Mouse (Mus musculus) testis, postnatal 10 days (tissue): ENCODE results near the gene Vps25.

Source experiments
- DNase-seq: peaks from one replicate; pipeline ENCODE4 v3.0.0; 2021; ENCODE audit warnings: low spot score

The Vps25 gene

DNA sequence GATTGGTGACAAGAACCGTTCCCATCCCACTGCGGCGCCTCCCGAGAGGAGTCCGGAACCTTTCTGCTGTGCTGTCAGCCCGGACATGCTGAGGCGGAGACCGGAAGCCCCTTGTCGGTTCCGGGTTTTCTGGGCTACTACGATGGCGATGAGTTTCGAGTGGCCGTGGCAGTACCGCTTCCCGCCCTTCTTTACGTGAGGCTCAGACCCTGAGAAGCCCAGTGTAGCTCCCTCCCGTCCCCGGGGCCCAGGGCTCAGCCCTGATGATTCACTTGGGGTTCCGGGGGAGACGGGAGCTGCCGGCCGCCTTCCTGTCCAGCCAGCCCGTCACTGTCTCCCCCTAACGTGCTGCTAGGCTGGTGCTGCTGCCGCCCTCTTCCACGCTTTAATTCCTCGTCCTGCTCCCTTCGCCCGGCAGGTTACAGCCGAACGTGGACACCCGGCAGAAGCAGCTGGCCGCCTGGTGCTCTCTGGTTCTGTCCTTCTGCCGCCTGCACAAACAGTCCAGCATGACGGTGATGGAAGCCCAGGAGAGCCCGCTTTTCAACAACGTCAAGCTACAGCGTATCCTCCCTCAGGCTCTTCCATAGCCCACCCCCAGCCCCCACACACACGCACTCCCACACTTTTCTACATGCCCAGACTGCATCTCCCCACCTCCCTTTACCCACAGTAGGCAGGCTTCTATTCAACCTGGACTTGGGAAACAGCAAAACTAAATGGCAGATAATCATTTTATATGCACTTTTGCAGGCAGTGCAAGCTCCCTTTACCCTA lies at the start of gene Vps25:
Vps25 (plus strand) TSS at position 95 of the 777 bp plus-strand sequence.
- DNase-seq: peak; percentile 87

DNA sequence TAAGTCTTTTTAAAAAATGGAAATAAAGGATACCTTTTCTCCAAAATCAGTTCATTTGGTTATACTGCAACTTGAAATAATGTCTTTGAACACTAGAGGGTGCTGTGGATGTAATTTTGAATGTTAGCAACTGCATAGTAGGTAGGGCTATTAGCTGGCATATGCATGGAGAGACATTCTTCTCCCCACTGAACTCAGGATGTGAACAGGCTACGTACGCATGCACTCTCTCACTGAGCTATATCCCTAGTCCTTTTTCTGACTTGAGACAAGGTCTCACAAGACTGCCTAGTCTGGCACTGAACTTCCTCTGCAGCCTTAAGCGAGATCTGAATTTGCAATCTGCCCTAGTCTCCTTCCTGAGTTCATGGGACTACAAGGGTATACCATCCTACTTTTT lies 41.5 kb upstream of the Vps25 start:
- no peak for DNase-seq

DNA sequence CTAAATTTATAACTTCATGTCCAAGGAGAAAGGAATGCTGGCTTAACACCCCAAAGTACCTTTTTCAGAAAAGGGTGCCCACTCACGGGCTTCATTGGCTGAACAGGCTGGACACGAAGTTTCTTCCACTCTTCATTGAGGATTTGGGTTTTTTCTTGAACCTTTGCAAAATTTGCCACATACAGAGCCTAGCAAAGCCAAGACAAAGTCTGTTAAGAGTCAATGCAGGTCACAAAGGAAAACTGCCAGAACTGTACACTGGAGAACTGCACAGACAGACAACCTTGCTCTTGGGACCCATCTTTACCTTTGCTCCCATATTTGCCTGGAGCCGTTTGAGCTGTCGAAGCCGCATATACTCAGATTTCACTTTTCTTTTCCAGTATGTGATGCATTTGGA lies 36.6 kb upstream of the Vps25 start:
- no peak for DNase-seq

DNA sequence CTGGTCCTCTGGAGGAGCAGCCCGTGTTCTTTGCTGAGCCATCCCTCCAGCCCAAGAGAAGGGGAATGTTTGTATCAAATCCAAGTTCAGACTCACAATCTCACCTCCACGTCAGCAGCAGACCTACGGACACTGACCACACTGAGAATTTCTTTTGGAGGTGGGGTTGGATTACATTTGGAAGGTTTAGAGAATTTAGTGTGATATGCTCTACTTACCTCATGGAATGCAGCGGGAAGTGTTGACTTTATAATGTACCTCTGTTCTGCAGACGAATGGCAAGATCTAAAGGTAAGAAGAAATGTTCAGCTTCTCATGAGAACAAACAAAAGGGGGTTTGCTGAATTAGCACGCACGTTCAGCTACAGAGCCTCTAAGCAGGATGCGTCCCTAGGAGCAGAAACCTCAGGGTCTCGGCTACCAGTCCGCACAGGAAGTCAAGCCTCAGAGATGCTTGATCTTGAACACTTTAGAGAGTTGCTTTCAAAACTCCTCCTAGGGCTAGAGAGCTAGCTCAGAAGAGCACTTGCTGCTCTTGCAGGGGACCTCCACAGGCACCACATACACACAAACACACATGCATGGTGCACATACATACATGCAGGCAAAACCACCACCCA lies 35.0 kb upstream of the Vps25 start:
- no peak for DNase-seq

DNA sequence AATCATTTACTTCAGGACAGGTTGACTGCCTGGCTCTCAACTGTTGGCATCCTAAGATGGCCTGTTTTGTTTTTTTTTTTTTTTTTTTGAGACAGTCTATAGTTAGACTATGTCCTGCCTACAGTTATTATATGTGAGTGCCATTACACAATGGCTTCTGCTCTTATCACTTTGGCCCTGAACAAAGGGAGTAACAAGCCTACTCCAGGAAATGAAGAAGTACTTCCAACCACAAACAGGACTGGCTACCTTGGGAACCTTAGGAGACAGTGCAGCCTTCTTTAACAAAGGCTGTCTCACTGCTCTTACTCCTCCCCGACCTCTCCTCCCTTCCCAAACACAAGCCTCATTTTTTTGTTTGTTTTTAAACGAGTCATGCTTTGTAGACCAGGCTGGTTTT lies 32.7 kb upstream of the Vps25 start:
- no peak for DNase-seq

DNA sequence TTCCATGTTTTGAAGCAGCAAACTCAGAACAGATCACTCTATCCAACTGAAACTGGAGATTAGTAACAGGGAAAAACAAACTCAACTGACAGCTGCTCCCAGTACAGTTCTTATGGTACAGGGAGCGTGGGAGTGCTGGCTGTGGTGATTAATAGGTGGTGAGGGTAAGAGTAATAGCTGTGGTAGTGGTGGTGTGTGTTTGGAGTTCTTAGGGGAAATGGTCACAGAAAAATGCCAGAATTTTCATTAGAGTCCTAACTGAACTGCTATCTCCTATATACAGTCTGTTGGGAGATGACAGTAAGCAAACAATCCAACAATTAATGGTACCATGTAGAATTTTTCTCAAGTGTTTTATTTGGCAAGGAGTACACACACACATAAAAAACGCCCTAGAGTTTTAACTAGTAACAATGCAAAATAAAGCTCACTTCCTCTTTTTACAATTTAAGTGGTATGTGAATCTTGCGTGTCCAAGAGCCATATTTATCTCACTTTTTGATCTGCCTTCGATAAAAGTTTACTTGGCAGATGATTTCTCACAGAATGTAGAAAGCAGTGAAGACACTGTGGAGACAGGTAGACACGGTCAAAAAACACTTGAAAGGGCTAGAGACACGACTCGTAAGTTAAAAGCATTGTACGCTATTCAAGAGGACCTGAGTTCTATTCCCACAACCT lies 32.1 kb upstream of the Vps25 start:
- DNase-seq: no peak

DNA sequence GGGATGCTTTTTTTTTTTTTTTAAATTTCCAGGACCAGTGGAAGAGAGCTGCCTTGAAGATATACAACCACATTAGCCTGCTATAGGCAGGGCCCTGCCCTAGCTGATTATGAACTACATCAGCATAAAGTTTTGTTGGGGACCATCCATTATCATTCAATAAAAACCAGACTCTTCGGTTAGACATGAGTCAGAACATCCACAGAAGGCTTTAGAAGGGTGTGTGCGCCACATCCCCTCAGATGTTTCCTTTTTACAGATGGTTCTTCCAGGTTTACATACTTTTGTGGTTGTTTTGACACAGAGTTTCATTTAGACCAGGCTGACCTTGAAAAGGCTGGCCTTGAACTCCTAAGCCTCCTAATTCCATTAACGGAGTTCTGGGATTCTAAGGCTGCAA lies 29.2 kb upstream of the Vps25 start:
- no peak for DNase-seq

DNA sequence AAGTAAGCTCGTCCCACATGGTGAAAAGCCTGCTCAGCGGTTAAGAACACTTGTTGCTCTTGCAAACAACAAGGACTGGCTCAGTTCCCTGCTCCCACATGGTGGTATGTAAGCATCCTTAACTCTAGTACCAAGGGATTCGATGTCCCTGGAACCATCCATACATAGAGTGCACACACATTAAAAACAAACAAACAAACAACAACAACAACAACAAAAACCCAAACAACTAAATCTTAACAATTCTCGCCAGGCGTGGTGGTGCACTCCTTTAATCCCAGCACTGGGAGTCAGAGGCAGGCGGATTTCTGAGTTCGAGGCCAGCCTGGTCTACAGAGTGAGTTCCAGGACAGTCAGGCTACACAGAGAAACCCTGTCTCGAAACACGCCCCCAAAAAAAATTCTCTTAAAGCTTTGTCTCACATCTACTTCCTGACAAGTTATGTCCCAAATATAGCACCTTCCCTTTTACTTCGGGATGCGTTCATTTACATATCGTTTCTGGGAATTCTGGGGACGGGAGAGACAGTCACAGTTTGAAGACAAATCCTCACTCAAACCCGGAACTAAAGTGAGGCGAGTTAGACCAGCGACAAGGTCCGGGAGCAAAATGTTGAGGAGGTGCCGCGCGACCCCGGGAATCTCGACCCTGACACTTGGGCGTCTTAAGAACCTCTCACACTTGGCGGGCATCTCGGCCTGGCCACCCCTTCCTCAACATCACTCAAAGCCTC lies 28.0 kb upstream of the Vps25 start:
- DNase-seq: no peak

DNA sequence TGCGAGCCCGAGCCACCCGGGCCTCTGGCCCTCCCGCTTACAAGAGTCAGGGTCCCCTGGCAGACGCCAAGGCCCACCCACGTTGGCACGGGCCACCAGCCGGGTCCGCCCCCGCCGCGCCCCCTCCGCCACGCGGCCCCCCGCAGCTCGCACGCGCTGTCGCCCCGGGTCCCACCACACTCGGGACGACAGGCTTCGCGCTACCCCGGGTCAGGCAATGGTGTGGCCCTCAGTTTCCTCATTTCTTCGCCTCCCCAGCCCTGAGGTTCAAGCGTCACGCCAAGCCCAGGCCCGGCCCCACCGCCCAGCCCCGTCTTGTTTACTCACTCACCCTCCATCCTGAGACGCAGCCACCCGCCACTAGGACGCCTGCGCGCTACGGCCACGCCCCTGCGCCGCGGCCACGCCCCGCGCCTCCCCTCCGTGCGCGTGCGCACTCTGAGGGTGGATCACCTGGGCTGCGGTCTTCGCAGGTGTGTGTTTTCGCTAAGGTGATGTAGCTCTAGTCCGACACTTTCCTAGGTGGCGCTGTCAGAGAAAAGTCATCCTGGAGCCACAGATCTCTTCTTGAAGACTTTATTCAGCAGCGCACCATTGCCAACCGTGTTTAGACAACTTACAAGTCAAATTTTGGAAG lies 27.3 kb upstream of the Vps25 start, which contains the start of gene Ezh1:
Ezh1 (minus strand) TSS at position 399 of the 637 bp plus-strand sequence.
- peak; percentile 93 for DNase-seq

DNA sequence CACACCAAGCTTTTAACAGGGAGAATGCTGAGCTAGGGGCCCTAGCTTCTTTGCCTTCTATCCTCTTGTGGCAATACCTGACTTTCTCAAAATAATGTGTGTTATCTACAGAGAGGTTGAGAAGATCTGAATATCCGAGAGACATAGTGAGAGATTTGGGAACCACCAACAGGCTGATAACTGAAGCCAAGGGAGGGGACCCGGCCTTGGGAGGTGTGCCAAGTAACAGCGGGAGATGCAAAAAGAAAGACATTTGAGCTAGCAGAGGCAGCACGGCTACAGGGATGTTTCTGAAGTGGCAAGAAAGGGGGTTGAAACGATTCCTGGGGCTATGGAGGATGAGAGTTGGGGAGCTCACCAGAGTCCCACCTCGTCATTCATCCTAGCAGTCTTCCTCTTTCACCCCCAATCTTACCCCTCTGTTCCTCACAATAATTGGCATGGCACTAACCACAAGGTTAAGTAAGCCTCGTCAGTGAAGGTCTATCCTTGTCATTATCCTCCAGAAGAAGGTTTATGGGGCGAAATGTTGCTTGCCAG lies 24.1 kb upstream of the Vps25 start:
- DNase-seq: peak; percentile 81

DNA sequence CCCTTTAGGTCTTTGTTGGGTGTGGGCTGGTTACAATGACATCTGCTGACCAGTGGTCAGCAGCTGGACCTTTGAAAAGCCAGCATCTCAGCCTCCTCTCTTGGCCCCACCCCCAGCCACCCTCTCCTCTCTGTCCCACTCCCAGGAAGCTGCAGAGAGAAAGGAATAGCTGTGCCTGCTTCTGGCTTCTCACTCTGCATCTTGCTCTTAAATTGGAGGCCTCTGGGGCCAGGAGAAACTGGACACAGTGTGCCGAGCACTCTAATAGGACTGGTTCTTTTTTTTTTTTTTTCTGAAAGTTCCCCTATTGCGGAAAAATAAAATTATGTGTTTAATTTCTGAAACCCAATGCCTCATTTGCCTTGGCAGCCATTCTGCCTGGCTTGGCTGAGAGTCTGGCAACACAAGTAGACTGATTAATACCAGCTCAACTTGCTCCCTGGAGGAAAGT lies 23.4 kb upstream of the Vps25 start:
- DNase-seq: peak; percentile 79

DNA sequence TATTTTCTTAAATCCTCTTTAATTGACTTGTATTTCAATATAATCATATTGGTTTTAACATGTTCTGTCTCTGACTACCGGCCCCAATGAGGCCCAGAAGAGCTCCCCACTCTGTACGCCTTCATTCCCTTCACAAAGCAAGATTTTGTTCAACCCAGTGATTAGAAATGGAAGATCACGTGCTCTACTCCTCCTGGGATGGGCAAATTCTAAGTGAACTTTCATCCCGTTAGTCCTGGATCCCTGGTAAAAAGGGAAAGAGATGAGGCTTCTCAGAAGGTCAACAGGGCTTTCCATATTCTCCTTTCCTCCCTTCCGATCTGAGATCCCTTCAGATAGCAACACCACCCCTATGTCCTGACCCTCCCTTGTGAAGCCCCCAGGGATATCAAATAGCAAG lies 23.0 kb upstream of the Vps25 start:
- DNase-seq: no peak

DNA sequence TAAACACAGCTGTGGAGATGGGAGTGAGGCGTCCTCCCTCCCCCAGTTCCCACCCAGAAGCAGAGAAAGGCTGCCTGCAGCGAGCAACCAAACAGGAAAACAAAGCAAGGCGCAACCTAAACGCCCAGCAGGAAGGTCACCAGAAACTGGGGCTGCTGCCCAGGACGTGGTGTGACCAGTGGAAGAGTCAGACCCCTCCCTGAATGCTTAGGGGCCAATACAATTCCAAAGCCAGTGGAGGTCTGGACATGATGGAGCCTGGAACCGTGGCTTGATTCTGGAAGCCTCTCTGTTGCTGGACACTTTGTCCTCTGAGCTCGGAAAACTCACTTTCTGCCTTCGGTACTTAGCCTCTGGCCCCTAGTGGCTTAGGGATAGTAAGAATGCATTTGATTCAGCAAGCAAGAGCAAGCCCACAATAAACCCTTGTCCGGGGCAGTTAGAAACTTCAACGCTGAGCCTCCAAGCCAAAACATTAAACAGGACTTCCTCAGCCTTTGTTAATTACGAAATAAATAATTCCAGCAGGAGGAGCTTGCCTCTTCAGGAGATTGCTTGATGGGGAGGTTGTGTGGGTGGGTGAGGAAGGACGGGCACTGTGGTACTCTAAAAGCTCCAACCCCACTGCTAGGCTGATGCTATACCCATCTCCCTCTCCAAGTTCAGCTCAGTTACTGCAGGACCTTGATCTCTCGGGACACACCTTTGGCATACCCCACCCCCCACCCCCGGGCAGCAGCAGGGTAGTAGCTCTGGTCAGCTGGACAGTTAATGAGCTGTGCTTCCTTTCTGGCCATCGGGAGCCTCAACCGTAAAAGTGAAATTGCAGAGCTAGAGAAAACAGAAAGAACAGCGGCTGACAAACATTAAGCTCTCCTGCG lies 22.3 kb upstream of the Vps25 start:
- peak; percentile 67 for DNase-seq

DNA sequence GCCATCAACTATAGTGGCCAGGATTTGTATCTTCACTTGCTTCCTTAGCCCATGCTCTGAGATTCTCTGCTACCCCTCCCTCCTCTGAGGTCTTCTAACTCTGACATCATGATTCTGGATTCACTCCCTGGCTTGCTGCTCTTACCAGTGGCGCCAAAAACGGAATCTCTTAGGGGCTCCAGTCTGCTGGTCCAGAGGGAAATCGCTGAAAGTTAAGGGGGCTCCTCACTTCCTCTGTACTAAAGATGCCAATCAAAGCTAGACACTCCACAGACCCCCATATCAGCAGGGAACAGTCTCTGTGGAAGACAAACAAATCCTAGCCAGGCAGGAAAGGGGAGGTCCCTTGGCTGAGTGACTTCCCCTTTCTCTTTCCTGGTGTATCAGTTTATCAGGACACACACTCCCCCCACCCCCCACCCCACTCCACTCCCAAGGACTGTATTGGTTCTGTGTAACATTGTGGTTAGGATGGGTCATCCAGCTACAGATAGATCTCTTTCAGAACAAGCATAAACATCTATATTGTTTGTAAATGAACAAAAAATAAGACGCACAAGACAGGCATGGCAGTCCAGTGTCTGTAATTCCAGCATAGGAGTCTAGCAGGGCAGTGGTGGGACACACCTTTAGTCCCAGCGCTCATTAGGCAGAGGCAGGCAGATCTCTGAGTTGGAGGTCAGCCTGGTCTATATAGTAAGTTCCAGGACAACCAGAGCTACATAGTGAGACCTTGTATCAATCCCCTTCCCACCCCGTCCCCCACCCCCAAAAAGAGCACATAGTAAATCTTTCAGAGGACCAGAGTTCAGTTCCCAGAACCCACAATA lies 21.3 kb upstream of the Vps25 start:
- no peak for DNase-seq

DNA sequence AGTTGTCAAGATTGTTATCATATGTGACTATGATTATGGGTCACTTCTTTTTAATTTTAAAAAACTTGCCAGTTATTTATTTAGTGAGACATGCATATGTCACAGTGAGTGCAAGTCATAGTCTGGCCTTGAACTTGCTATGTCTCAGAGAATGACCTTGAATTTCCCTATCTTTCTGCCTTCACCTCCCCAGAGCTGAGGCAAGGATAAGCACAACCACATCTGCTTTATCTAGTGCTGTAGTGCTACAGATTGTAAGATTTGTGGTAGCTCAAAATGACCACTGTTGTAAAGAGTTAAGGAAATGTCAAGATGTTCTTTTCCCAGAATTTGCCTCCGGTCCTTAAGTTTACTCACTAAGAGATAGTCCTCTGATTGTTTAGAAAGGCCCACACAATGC lies 20.3 kb upstream of the Vps25 start:
- no peak for DNase-seq

DNA sequence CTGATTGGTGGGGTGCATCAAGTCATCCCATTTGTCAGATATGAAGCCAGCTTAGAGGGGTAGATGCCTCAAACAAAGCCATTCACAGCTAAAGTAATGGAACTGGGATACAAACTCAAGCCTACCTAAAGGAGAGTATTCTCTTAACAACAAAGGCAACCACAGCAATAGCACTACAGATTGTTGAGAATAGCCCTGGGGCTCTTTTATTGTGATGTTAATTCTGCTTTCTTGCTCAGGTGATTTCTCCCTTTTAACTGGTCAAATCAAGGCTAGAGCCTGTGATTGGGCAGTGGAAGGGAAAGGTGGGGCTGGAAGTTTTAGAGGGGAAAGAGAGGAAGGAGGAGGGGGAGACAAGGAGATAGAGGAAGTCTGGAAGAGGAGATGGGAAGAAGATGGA lies 19.4 kb upstream of the Vps25 start:
- DNase-seq: no peak

DNA sequence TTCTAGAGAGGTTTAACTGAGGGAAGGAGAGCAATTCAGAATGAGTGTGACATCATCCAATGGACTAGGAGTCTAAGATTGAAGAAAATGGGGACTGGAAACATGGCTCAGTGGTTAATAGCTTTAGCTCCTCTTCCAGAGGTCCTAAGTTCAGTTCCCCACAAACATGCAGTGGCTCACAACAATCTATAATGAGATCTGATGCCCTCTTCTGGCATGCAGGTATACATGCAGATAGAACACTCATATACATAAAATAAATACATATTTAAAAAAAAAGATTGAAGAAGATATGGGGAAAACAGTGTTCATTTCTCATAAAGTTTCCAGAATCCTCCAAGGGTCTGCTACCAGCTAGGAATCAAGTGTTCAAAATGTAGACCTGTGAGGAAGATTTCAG lies 18.1 kb upstream of the Vps25 start:
- no peak for DNase-seq

DNA sequence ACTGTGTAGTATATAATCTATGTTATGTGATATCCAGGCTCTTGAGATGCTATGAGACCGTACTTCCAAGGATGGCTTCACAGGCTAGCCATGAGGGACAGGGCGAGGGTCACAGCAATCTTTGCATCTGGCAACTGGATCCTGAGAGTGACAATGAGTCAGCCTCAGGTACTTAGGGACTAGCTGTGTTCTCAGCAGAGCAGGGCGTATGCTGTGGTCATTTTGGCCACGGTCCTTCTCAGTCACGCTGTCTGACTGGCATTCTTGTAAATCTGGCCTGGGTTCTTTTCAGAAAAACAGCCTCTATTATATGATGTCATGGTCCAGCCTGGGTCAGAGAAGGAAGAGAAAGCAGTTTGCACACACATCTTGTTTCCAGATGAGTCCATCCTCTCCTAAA lies 16.7 kb upstream of the Vps25 start:
- DNase-seq: no peak

DNA sequence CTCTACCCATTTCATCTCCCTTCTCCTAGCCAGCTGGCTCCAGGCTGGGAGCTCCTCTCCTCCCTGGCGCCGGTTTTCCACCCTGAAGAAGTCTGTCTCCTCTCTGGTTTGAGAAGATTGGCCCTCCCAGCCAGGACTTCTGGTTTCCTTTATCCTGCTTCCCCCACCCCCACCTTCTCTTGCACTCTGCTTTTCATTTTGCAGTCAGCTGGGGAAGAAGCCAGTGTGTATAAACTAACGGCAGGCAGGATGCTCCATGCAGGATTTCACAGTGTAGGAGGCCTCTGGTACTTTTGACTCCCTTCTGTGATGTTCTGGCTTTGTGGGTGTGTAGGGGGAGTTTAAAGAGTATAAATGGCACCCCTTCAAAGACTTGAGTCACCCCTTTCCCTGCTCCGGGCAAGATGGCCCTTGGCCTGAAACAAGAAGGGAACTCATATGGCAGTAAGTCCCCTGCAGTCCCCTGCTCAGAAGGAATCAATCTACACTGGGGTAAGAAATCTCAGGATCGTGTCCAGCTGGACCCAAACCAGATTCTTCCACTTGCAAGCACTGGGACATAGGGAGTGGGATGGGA lies 15.3 kb upstream of the Vps25 start:
- no peak for DNase-seq
